Mouse (Mus musculus) limb, embryonic 10.5 days (tissue): ENCODE results near the gene Ccnb2. TPM values are rescaled to one million over a fixed set of nuclear protein-coding genes. Genes with fewer than 3 reads are reported as not detected.
A peak's percentile ranks its signal among the peaks of the same experiment; 100 is the strongest.

Experiments
- DNase-seq: peaks from one replicate; pipeline ENCODE4 v3.0.0-alpha.2; 2017; ENCODE audit warnings: low spot score
- H3K27ac ChIP-seq: fragments of 300-500 bp; sonication (generic); 2 replicates; pipeline ENCODE4 v1.5.1; 2016; ENCODE audit warnings: mild to moderate bottlenecking
- H3K27me3 ChIP-seq: fragments of 300-500 bp; sonication (generic); 2 replicates; pipeline ENCODE4 v1.6.1; 2016; ENCODE audit warnings: low read depth, mild to moderate bottlenecking; ENCODE audit not compliant: poor library complexity, severe bottlenecking
- H3K36me3 ChIP-seq: fragments of 300-500 bp; sonication (generic); 2 replicates; pipeline ENCODE4 v1.6.1; 2016; ENCODE audit warnings: mild to moderate bottlenecking, moderate library complexity
- H3K4me1 ChIP-seq: fragments of 300-500 bp; sonication (generic); 2 replicates; pipeline ENCODE4 v1.6.1; 2016
- H3K4me3 ChIP-seq: fragments of 300-500 bp; sonication (generic); 2 replicates; pipeline ENCODE4 v1.5.1; 2016; ENCODE audit warnings: mild to moderate bottlenecking, moderate library complexity
- H3K9me3 ChIP-seq: fragments of 300-500 bp; sonication (generic); replicated peaks from 2 replicates; pipeline ENCODE4 v1.6.1; 2016; ENCODE audit warnings: mild to moderate bottlenecking
- WGBS: fragments of 180-500 bp; shearing (Covaris S2); methylation state at CpG from one replicate; pipeline ENCODE4 v1.1.7; 2016; 5-methylcytosine and 5-hydroxymethylcytosine counted together
- polyA plus RNA-seq: library from polyadenylated mRNA; unstranded; fragments of >200 nt; fragmentation: Nextera tagmentation; extraction: Ambion mirVana; gene quantifications from 2 replicates; pipeline ENCODE4 v1.2.1, GENCODE M21; 2016

Ccnb2 gene
- polyA plus RNA-seq, 1 experiment from 2014 or later = 245 TPM

- Histone ChIP-seq H3K36me3 (peaks cover 23% of the 10 kb centered on the region), H3K27me3 (0 out of 2 replicates have a peak, but pooled peaks cover 7% of the 10 kb centered on the region), H3K4me3 (no peak overlapping the region), H3K9me3 (no peaks in the 10 kb centered on the region), H3K4me1 (peaks cover 14% of the 10 kb centered on the region), H3K27ac (no peak overlapping the region)
- DNase-seq = no peak
- WGBS = 93% methylated on average over 2 of the region's 2 CpGs
These were observed 25.3 kb downstream of the Ccnb2 start for GRCm38 (mm10) chr9:70396083-70396482.

GRCm38 (mm10) chr9:70395617-70396016 lies 25.7 kb downstream of the Ccnb2 start:
- peak; percentile 39 for DNase-seq
- no peaks in the 10 kb centered on the region for H3K9me3 ChIP-seq
- H3K27me3 ChIP-seq = 0 out of 2 replicates have a peak, but pooled peaks cover 7% of the 10 kb centered on the region
- 87% methylated on average over 12 of the region's 12 CpGs for WGBS
- H3K4me1 ChIP-seq = peaks cover 14% of the 10 kb centered on the region
- H3K4me3 ChIP-seq = no peak overlapping the region
- H3K27ac ChIP-seq = no peak overlapping the region
- peaks cover 23% of the 10 kb centered on the region for H3K36me3 ChIP-seq

GRCm38 (mm10) chr9:70392563-70392907 lies 28.8 kb downstream of the Ccnb2 start:
- no peak overlapping the region for H3K27ac ChIP-seq
- H3K9me3 ChIP-seq = no peaks in the 10 kb centered on the region
- peak; percentile 63 for DNase-seq
- peaks cover 12% of the 10 kb centered on the region for H3K36me3 ChIP-seq
- no peak overlapping the region for H3K4me3 ChIP-seq
- WGBS = 13% methylated on average over 6 of the region's 6 CpGs
- H3K4me1 ChIP-seq = peaks cover 14% of the 10 kb centered on the region
- 0 out of 2 replicates have a peak, but pooled peaks cover 7% of the 10 kb centered on the region for H3K27me3 ChIP-seq

- Histone ChIP-seq H3K9me3 (no peaks in the 10 kb centered on the region), H3K36me3 (peaks cover 12% of the 10 kb centered on the region), H3K27me3 (0 out of 2 replicates have a peak, but pooled peaks cover 7% of the 10 kb centered on the region), H3K27ac (no peak overlapping the region), H3K4me3 (no peak overlapping the region), H3K4me1 (peaks cover 14% of the 10 kb centered on the region)
- WGBS = 69% methylated on average over 12 of the region's 12 CpGs
- no peak for DNase-seq
These were observed 29.4 kb downstream of the Ccnb2 start for GRCm38 (mm10) chr9:70391660-70392562.

DNA sequence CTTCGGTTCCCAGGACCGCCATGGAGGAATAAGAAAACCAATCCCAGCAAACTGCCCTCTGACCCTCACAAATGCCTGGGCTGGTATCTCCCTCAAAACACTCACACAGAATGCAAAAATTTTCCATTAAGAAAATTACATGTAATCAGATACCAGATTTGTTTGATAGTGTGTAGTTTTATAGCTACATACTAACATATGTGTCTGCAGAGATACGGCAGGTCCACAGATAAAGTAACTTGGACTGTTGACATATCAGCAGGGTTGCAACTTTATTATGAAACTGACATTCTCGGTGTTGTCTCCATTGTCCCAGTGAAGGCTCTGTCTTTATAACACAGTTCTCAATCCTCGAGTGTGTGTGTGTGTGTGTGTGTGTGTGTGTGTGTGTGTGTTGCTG lies 30.3 kb downstream of the Ccnb2 start:
- H3K9me3 ChIP-seq = no peaks in the 10 kb centered on the region
- H3K4me1 ChIP-seq = peaks cover 14% of the 10 kb centered on the region
- WGBS = 89% methylated on average over 5 of the region's 5 CpGs
- no peak for DNase-seq
- H3K27me3 ChIP-seq = 0 out of 2 replicates have a peak, but pooled peaks cover 7% of the 10 kb centered on the region
- H3K4me3 ChIP-seq = no peak overlapping the region
- peaks cover 7% of the 10 kb centered on the region for H3K36me3 ChIP-seq
- H3K27ac ChIP-seq = no peak overlapping the region

GRCm38 (mm10) chr9:70389548-70389947 lies 31.8 kb downstream of the Ccnb2 start:
- no peak for DNase-seq
- H3K9me3 ChIP-seq = no peaks in the 10 kb centered on the region
- 91% methylated on average over 3 of the region's 3 CpGs for WGBS
- H3K36me3 ChIP-seq = peaks cover 6% of the 10 kb centered on the region
- H3K27me3 ChIP-seq = 0 out of 2 replicates have a peak, but pooled peaks cover 7% of the 10 kb centered on the region
- no peak overlapping the region for H3K4me3 ChIP-seq
- H3K4me1 ChIP-seq = peaks cover 14% of the 10 kb centered on the region
- no peak overlapping the region for H3K27ac ChIP-seq

- H3K36me3 ChIP-seq = peaks cover 16% of the 10 kb centered on the region
- no peaks in the 10 kb centered on the region for H3K27me3 ChIP-seq
- no peaks in the 10 kb centered on the region for H3K9me3 ChIP-seq
- no peak overlapping the region for H3K27ac ChIP-seq
- H3K4me3 ChIP-seq = no peak overlapping the region
- DNase-seq = no peak
- 93% methylated on average over 4 of the region's 4 CpGs for WGBS
- H3K4me1 ChIP-seq = peaks cover 10% of the 10 kb centered on the region
These were observed 33.8 kb downstream of the Ccnb2 start for GRCm38 (mm10) chr9:70387410-70388119.

GRCm38 (mm10) chr9:70384958-70385728 lies 36.2 kb downstream of the Ccnb2 start:
- H3K27ac ChIP-seq = no peak overlapping the region
- no peak overlapping the region for H3K4me3 ChIP-seq
- H3K4me1 ChIP-seq = no peaks in the 10 kb centered on the region
- no peak for DNase-seq
- H3K36me3 ChIP-seq = peaks cover 20% of the 10 kb centered on the region
- 87% methylated on average over 18 of the region's 18 CpGs for WGBS
- no peaks in the 10 kb centered on the region for H3K9me3 ChIP-seq
- no peaks in the 10 kb centered on the region for H3K27me3 ChIP-seq

DNA sequence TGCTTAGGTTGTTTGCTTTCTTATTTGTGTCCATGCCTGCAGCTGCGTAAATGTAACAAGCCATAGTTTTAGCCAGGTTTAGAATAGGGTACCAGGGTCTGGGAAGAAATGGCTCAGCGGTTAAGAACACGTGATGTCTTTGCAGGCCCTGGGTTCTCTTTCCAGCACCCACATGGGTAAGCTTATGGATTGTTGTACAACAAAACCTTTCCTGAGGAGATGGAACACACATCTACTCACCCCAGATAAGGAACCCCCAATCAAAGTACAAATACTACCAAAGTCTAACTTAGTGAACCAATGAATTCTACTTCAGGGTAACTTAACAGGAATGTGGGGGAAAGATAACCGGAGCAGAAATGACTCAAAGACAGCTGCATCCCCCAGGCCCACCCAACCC lies 36.9 kb downstream of the Ccnb2 start:
- no peak for DNase-seq
- H3K4me3 ChIP-seq = no peak overlapping the region
- no peaks in the 10 kb centered on the region for H3K9me3 ChIP-seq
- no peak overlapping the region for H3K27ac ChIP-seq
- no peaks in the 10 kb centered on the region for H3K4me1 ChIP-seq
- H3K27me3 ChIP-seq = no peaks in the 10 kb centered on the region
- 93% methylated on average over 4 of the region's 4 CpGs for WGBS
- H3K36me3 ChIP-seq = peaks cover 20% of the 10 kb centered on the region

DNA sequence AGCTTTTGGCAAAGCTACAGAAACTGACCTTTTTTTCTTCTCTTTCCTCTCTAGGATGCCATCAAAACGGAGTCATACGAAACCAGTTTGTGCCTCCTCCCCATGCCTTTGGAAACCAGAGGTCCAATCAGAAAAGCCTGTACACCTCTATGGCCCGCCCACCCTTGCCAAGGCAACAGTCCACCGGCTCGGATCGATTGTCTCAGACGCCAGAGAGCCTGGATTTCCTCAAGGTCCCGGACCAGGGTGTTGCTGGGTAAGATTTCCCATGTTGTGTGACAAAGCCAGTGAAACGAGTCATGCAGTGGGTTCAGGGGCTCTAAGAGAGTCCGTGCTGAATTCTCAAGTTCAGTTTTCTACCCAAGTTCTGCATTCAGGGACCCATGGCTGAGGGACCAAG lies 37.6 kb downstream of the Ccnb2 start:
- no peak for DNase-seq
- H3K36me3 ChIP-seq = peaks cover 24% of the 10 kb centered on the region

GRCm38 (mm10) chr9:70382091-70382490 lies 39.3 kb downstream of the Ccnb2 start:
- DNase-seq = no peak
- Histone ChIP-seq H3K36me3 (peaks cover 40% of the 10 kb centered on the region), H3K4me3 (no peak overlapping the region), H3K9me3 (no peaks in the 10 kb centered on the region), H3K27ac (no peak overlapping the region), H3K4me1 (no peaks in the 10 kb centered on the region), H3K27me3 (no peaks in the 10 kb centered on the region)
- 90% methylated on average over 12 of the region's 12 CpGs for WGBS

More for the DNA sequence above, 37.6 kb downstream of the Ccnb2 start:
- Histone ChIP-seq H3K4me3 (no peak overlapping the region), H3K27ac (no peak overlapping the region), H3K4me1 (no peaks in the 10 kb centered on the region), H3K9me3 (no peaks in the 10 kb centered on the region), H3K27me3 (no peaks in the 10 kb centered on the region)
- 80% methylated on average over 10 of the region's 10 CpGs for WGBS

- Histone ChIP-seq H3K27me3 (no peaks in the 10 kb centered on the region), H3K4me1 (no peaks in the 10 kb centered on the region)
These were observed 41.6 kb downstream of the Ccnb2 start for GRCm38 (mm10) chr9:70379502-70380467.

More at GRCm38 (mm10) chr9:70379502-70380467, 41.6 kb downstream of the Ccnb2 start:
- peak; percentile 52 for DNase-seq
- Histone ChIP-seq H3K27ac (no peak overlapping the region), H3K9me3 (no peaks in the 10 kb centered on the region), H3K4me3 (no peak overlapping the region), H3K36me3 (peaks cover 48% of the 10 kb centered on the region)
- WGBS = 68% methylated on average over 7 of the region's 7 CpGs
